Mouse (Mus musculus): ENCODE data around the gene Sptlc2.

The Sptlc2 gene

DNA sequence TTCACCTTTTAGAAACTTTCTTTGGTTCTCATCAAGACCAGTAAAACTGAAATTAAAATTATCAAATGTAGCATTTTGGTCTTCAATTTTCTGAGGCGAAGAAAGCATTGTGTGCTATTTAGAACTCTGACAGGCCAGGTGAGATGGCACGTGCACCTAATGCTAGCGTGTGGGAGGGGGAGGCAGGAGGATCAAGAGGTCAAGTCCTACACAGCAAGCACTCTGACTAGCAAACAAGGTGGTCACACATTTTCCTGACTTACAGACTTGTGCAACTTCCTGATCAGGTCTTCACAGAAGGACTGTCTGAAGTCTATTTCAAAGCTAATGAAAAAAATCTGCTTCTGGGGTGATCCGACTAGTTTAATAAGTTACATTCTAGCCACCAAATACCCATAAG lies 50.1 kb downstream of the Sptlc2 start:
- in situ Hi-C loops (cut with MboI; ENCODE audit: unreplicated experiment in 2 of 2) = loop anchor here in 1 of 2 experiments (5.0 kb wide), 1 partner anchor 206 kb away; no protein-coding TSS in a partner anchor

DNA sequence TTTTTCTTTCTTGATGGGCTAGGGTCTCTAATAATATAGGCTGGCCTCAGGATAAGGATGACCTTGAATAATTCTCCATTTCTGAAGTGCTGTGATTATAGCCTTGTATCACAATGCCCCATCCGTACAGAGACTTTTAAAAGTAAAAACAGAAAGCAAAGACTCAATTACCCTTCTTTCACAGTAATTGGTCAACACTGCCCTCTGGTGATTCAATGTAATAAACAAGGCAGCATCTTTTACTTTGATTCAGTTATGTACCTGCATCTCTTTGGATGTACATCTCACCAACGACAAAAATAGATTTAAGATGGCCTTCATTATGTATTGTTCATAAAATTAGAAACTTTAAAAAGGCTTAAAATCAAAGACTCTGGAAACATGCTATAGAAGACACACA lies 53.3 kb downstream of the Sptlc2 start:
- in situ Hi-C loops (cut with MboI; ENCODE audit: unreplicated experiment in 2 of 2) = loop anchor here (5.0 kb wide), 2 partner anchors 203 to 208 kb away; no protein-coding TSS in a partner anchor

DNA sequence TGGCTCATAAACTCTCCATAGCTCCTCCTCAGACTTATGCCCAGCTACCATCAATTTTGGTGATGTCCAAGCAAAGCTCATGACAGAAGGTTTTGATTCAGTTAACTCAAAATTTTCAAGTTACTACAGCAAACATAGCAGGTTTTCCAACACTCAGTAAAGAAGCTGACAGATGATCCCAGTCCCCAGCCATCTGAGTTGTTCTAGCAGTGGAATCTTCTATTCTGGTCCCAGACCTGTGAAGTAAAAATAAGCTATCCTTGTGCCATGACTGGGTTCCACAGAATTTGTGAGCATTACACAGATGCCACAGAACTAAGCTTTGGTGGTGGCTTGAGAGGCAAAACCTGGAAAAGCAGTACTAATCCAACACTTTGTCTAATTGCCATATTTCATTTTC lies 54.4 kb downstream of the Sptlc2 start:
- in situ Hi-C loops (cut with MboI; ENCODE audit: unreplicated experiment in 2 of 2) = loop anchor here in 1 of 2 experiments (5.0 kb wide), 1 partner anchor 206 kb away; no protein-coding TSS in a partner anchor

DNA sequence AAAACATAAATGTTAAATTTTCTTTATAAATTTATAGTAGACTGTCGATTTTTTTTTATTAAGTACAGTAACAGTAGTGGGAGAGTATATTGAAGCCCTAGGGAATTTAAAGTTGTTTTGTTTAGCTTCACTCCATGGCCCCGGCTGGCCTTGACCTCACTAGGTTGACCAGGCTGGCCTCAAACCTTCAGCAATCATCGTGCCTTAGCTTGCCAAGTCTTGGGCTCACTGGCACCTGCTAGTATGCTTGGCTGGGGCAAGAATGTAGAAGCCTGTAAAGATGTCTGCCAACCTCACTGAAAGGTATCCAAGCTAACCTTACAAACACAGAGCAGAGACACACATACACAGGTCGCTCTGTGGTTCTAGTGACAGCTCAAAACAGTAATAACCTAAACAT lies 55.6 kb downstream of the Sptlc2 start:
- in situ Hi-C loops (cut with MboI; ENCODE audit: unreplicated experiment in 2 of 2) = loop anchor here in 1 of 2 experiments (5.0 kb wide), 1 partner anchor 205 kb away; no protein-coding TSS in a partner anchor

DNA sequence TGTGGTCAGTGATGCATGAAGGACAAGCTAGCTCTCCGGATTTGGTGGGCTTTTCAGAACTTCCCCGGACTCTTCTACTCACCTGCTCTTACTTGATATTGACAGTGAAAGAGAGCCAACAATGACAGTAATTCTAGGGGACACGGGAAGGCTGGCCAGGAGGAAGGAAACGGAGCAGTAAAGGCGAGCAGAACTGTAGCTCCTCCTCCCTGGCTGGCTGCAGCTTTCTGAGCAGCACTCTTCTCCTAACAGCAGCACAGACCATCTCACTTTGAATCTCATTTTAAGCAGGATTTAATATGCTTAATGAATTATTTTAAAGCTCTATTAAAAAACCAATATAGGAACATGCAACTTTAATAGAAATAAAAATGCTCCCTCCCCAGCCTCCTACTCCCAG lies 56.2 kb downstream of the Sptlc2 start:
- in situ Hi-C loops (cut with MboI; ENCODE audit: unreplicated experiment in 2 of 2) = loop anchor here in 1 of 2 experiments (5.0 kb wide), 1 partner anchor 205 kb away; no protein-coding TSS in a partner anchor

DNA sequence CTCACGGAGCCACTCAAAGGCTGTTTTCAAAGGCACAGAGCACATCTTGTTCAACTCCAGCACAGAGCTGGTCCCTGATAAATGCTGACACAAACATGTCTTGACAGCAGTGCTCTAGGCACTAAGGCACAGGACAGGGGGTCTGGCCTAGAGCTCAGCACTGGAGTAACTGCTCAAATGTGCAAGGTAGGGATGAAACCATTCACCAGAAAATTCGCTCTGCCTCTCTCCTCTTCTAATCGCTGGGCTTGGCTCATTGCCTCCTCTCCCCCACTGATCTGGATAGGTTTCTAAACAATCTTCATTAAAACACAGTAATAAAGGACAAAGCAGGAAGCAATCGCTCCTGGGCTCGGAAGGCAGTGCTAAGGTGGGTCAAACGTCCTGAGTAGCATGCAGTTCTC lies 57.1 kb downstream of the Sptlc2 start:
- in situ Hi-C loops (cut with MboI; ENCODE audit: unreplicated experiment in 2 of 2) = loop anchor here in 1 of 2 experiments (5.0 kb wide), 1 partner anchor 204 kb away; no protein-coding TSS in a partner anchor

DNA sequence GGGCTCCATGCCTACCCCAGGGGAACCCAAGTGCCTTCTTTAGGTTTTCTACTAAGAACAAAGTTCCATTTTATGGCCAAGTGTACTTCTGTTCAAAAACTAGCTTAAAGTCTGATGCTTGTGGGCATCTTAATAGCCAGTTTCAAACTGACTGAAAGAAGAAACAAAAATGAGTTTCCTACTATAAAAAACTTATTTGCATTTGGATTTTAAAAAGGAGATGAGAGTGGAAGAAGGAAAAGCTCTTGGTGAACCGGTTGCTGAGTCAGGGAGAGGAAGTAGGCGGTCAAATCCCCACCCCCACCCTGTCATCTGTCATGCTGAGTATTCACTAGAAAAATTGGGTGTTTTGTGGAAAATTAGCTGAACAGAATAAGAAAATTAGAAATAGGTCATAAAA lies 57.9 kb downstream of the Sptlc2 start:
- in situ Hi-C loops (cut with MboI; ENCODE audit: unreplicated experiment in 2 of 2) = loop anchor here in 1 of 2 experiments (5.0 kb wide), 1 partner anchor 203 kb away; no protein-coding TSS in a partner anchor

DNA sequence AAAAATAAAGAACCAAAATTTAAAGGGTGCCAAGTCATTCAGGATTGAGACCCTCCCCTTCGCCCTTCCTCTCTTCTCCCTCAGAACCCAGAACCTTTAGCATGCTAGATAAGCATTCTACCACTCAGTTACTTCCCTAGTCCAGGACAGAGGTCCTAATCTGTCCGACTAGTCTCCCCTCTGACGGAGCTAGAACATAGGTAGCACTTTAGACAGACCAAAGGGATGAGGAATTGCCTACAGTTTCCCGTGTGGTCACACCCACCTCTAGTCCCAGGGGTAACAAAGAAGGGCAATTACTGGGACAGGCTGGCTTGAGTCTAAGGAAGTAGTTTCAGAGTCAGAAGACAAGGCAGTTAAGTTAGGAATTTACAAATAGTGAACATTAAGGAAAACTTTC lies 60.1 kb downstream of the Sptlc2 start:
- in situ Hi-C loops (cut with MboI; ENCODE audit: unreplicated experiment in 2 of 2) = no loop called here

DNA sequence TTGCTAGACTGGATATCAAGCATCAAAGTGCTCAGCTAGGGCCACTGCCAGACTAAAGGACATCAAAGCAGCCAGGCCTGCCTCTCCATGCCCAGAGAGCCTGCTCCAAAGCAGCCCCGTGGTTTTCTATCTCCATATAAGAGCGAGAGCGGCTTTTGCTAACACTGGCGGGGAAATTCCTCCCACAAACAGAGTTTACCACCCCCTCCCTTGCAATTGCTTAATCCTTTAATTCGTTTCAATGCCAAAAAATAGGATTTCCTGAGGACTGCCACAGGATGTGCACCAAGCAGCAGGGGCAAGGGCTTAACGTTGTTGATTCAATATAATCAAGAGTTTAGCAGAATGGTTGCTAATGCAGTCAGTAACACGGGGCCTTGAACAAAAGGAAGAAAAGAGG lies 60.5 kb downstream of the Sptlc2 start:
- in situ Hi-C loops (cut with MboI; ENCODE audit: unreplicated experiment in 2 of 2) = no loop called here

DNA sequence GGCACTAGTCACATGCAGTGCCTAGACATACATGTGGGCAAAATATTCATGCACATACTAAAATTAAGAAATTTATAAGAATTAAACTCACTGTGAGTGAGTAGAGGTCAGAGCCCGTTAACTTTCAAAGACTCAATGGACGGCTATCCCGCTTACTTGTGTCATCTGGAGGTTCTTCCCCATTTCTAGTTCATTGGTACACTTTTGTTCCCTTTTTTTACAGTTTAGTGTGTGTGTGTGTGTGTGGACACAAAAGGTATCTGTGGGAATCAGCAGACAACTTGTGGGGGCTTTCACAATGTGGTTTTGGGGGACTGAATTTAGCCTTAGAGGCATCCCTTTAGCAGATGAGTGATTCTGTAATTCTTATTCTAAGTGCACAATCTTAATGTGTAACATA lies 62.7 kb downstream of the Sptlc2 start:
- in situ Hi-C loops (cut with MboI; ENCODE audit: unreplicated experiment in 2 of 2) = no loop called here

DNA sequence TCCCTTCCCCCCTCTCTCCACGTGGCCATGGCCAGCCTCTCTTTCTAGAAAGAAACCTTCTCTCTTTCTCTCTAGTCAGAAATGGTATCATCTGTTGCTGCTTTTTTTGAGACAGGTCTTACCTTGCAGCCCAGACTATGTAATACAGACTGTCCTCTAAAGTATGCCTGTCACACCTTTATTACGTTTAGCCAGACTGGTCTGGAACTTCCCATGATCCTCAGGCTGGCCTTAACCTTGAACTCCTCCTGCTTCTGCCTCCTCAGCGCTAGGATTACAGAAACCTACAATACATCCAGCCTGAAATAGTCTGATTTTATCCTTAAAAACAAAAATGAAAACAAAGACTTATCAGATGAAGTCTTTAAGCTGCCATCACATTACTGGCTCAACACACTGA lies 68.9 kb downstream of the Sptlc2 start:
- in situ Hi-C loops (cut with MboI; ENCODE audit: unreplicated experiment in 2 of 2) = loop anchor here in 1 of 2 experiments (25.0 kb wide), 1 partner anchor 557 kb away; no protein-coding TSS in a partner anchor

DNA sequence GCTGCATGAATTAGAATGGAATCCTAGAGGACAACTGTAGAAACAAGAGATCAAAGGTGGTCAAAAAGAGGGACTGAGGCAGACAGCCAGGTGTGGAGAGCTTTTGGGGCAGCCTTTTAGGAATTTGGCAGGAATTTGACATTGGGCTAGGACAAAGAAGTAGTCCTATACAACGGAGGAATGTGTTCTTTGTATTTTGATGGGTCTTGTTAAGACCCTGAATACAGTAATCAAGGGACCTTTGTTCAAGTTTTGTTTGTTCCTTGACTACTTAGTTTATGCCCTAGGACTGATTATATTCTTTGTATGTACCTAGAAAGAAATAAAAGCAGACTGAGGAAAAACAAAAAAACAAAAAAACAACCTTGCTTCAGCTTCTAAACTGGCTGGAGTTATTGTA lies 70.2 kb downstream of the Sptlc2 start:
- in situ Hi-C loops (cut with MboI; ENCODE audit: unreplicated experiment in 2 of 2) = loop anchor here in 1 of 2 experiments (25.0 kb wide), 1 partner anchor 556 kb away; no protein-coding TSS in a partner anchor

DNA sequence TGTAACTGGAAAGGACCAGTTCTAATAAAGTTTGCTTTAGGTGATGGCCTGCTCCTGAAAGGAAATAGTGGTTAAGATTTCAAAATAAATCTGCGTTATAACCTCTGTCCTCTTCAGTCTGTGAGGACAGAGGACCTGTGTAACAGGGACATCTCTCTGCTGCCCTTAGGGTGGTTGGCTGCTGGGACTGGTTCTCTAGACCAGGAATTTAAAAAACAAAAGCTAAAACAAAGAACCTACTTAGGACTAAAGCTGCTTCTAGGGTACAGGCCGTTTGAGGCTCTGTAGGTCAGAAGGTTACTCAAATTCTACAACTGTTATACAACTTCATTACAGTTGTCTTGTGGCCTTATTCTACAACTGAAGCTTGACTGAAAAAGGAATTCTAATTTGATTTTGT lies 75.1 kb downstream of the Sptlc2 start:
- in situ Hi-C loops (cut with MboI; ENCODE audit: unreplicated experiment in 2 of 2) = loop anchor here in 1 of 2 experiments (25.0 kb wide), 1 partner anchor 551 kb away; no protein-coding TSS in a partner anchor

DNA sequence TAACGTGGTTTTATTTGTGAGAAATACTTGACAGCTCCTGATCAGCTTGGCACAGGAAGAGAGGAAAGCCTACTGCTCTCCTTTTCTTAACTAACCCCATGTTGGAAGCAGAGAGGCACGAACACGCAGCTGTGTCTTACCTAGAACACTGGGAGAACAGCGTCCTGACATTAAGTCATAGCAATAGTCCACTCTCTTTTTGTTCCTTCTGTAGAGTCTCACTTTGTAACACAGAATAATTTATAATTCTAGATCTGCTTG lies 81.6 kb downstream of the Sptlc2 start:
- in situ Hi-C loops (cut with MboI; ENCODE audit: unreplicated experiment in 2 of 2) = loop anchor here in 1 of 2 experiments (25.0 kb wide), 1 partner anchor 544 kb away; no protein-coding TSS in a partner anchor

DNA sequence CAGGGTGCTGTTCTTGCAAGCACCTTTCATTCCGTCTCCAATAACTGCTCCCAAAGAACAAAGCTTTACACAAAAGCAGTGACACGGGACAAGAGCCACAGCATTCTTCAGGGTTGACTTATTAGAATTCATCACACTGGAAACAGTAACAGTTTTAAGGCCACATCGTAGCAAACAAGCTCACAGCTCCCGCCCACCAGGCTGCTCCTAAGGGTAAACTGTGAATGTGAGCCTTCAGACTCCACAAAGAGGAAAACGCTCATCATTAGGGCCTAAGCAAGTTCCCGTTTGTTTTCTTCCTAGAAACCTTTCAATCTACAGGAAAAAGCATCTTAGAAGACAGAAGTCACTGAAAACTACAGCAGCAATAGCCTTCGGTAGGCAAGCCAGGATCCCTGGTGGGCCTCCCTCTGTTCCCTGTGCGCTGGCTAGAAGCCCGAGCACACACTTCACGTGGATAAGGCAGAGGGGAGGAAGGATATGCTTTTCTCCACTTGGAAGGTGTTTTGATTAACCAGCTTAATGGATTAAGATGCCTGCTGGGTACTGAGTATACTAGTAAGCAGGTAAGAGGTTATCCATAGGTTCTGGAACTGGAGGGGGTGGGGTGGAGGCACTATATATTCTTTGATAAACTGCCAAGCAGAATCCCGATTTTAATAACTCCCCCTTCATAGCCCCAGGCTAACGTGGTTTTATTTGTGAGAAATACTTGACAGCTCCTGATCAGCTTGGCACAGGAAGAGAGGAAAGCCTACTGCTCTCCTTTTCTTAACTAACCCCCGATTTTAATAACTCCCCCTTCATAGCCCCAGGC lies 82.2 kb downstream of the Sptlc2 start:
- in situ Hi-C loops (cut with MboI; ENCODE audit: unreplicated experiment in 2 of 2) = loop anchor here in 1 of 2 experiments (25.0 kb wide), 1 partner anchor 544 kb away; no protein-coding TSS in a partner anchor

DNA sequence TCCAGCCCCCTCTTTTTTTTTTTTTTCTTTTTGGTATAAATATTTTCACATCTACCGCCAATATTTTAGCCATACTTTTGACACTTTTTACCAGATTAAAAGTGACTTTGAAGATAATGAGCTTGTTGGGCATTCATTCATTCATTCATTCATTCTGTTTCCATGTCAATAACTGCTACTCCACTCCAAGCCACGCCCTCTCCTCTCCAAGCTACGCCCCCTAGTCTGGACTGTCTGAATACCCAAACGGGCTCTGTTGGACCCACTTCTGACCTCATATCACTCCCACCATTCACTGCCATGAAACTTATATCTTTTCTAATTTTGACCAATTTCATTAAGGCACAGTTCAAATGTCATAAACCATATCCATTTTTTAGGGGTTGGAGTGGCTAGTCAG lies 87.0 kb downstream of the Sptlc2 start:
- in situ Hi-C loops (cut with MboI; ENCODE audit: unreplicated experiment in 2 of 2) = loop anchor here in 1 of 2 experiments (25.0 kb wide), 1 partner anchor 539 kb away; no protein-coding TSS in a partner anchor

DNA sequence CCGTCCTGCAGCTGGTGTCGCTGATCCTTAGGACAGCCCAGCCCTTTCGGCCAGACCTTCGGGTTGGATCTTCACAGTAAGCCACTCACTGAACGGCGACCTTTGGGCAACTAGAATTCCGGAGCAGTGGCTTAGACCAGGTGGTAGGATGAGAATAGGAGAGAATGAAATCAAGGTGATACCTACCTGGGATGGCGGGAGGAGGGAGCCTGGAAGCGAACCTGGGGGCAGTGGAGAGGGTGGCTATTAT lies 87.8 kb downstream of the Sptlc2 start:
- in situ Hi-C loops (cut with MboI; ENCODE audit: unreplicated experiment in 2 of 2) = loop anchor here in 1 of 2 experiments (25.0 kb wide), 1 partner anchor 538 kb away; no protein-coding TSS in a partner anchor

DNA sequence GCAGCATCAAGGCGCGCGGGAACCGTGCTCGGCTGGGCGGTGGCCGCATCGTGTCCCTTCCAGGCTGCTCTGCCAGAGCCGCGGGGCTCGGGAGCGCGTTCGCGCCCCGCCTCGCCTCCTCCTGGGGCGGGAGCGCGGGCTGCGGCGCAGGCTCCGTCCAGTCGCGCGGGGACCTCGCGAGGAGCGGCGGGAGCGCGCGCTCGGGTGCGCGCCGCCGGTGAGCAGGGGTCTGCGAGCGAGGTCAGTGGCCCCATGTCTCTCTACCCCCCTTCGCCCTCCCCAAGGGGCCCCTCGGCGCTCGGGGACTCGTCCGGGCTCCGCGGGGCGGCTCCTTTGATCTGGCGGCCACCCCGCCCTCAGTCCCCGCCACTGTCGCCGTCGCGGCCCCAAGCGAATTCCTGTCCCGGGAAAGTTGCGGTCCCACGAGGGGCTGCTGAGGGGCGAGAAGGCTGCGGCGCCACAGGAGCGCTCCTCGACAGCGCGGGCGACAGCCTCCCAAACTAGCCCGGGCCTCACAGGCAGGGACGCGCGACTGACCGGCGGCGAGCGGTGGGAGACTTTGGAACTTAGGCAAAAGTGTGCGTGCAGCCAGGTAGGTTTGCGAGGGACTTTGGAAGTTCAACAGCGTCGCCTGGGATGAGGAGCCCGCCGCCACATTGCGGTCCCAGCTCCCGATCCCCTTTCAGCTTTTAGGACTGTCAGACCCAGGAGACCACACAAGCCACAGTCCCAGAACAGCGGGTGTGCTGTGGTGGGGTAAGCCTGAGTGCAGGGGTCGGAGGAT lies 88.3 kb downstream of the Sptlc2 start, which contains the start of gene Ism2:
Gene Ism2, minus strand, starts transcription at position 49 of the 784 bp plus-strand sequence.
- in situ Hi-C loops (cut with MboI; ENCODE audit: unreplicated experiment in 2 of 2) = loop anchor here in 1 of 2 experiments (25.0 kb wide), 1 partner anchor 538 kb away; no protein-coding TSS in a partner anchor

DNA sequence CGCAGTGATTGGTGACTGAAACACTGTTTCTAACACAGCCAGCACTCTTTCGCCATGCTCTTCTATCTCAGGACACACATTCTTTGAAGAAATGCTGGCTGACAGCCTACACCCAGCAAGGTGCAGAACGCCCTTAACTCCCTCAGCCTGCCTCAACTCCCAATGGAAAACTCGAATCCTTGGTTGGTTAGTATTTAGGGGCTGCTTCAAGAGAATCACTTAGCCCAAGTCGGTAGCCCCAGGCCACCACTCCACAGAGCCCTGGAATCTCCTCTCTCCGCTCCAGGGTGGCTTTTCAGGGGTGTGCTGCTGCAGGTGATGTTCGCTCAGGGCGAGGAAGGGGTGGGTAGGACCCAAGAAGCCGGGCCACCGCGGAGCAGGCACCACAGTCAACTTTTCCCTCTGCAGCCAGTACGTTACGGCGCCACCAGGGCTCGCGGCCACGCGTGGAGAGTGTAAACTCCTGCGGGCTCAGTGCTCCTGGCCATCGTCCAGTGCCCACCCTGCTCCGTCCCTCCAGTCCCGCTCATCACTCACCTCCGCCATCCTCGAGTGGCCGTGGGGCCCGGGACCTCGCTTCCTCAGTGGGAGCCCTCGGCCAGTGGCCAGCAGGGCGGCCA lies 89.0 kb downstream of the Sptlc2 start:
- in situ Hi-C loops (cut with MboI; ENCODE audit: unreplicated experiment in 2 of 2) = no loop called here

DNA sequence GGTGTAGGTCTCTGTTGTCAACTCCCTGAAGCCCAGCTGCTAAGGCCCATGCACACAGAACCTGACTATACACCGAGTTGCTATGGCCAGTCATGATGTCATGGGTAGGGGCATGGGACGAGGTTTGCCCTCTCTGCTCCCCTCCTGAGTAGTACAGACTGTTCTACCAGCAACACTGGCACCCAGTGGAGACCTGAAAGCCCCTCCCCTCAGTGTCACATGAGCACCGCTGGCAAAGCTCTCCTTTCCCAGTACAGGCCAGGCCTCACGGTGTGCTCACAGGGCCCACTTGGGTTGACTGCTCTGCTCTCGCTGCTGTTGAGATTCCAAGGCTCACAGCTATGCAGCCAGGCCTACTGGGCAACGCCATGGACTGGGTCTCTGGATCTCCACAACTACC lies 94.2 kb downstream of the Sptlc2 start:
- in situ Hi-C loops (cut with MboI; ENCODE audit: unreplicated experiment in 2 of 2) = no loop called here

DNA sequence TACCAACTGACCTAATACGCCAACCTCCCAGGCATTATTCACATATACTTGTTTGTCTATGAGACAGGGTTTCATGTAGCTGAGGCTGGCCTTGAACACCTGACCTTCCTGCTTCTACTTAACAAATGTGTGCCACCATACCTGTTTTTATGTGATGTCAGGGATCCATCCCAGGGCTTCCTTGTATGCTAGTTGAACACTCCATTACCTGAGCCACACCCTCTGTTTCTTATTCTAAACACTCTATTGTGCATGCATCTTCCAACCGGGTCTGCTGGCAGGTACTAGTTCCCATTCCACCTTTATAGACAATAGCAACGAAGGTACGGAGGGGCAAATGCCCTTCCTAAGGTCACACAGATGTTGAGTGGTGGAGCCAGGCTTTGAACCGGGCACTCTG lies 99.1 kb downstream of the Sptlc2 start:
- in situ Hi-C loops (cut with MboI; ENCODE audit: unreplicated experiment in 2 of 2) = no loop called here
